Mouse (Mus musculus) embryonic facial prominence, embryonic 13.5 days (tissue): Measurements from ENCODE around the gene Eya2. TPM values are rescaled to one million over a fixed set of nuclear protein-coding genes. Genes with fewer than 3 reads are reported as not detected.

Experiments
- ATAC-seq: fragments of 200-750 bp; cut with Nextera tagmentation; 2 replicates; pipeline ENCODE4 v1.8.0; 2017; ENCODE audit warnings: low read depth; ENCODE audit not compliant: insufficient number of reproducible peaks, insufficient read depth, low FRiP score, low TSS enrichment
- H3K27ac ChIP-seq: fragments of 300-500 bp; sonication (generic); 2 replicates; pipeline ENCODE4 v1.5.1; 2015; ENCODE audit warnings: moderate library complexity, mild to moderate bottlenecking, inconsistent platforms
- H3K27me3 ChIP-seq: fragments of 300-500 bp; sonication (generic); 2 replicates; pipeline ENCODE4 v1.6.1; 2015; ENCODE audit warnings: mild to moderate bottlenecking, inconsistent platforms
- H3K36me3 ChIP-seq: fragments of 300-500 bp; sonication (generic); 2 replicates; pipeline ENCODE4 v1.6.1; 2015; ENCODE audit warnings: mild to moderate bottlenecking, inconsistent platforms
- H3K4me1 ChIP-seq: fragments of 300-500 bp; sonication (generic); 2 replicates; pipeline ENCODE4 v1.6.1; 2015; ENCODE audit warnings: inconsistent platforms
- H3K4me2 ChIP-seq: fragments of 300-500 bp; sonication (generic); 2 replicates; pipeline ENCODE4 v1.6.1; 2015; ENCODE audit warnings: moderate library complexity, mild to moderate bottlenecking, inconsistent platforms
- H3K4me3 ChIP-seq: fragments of 300-500 bp; sonication (generic); 2 replicates; pipeline ENCODE4 v1.5.1; 2015; ENCODE audit warnings: mild to moderate bottlenecking, inconsistent platforms
- H3K9ac ChIP-seq: fragments of 300-500 bp; sonication (generic); 2 replicates; pipeline ENCODE4 v1.6.1; 2015; ENCODE audit warnings: mild to moderate bottlenecking, inconsistent platforms
- H3K9me3 ChIP-seq: fragments of 300-500 bp; sonication (generic); 2 replicates; pipeline ENCODE4 v1.6.1; 2016; ENCODE audit warnings: inconsistent platforms
- WGBS: fragments of 180-500 bp; shearing (Covaris S2); methylation state at CpG from one replicate; pipeline ENCODE4 v1.1.7; 2015; ENCODE audit warnings: mixed read lengths; 5-methylcytosine and 5-hydroxymethylcytosine counted together
- polyA plus RNA-seq: library from polyadenylated mRNA; unstranded; fragments of >200 nt; fragmentation: Nextera tagmentation; extraction: Ambion mirVana; gene quantifications from 2 replicates; pipeline ENCODE4 v1.2.1, GENCODE M21; 2015

Gene Eya2
- polyA plus RNA-seq, 1 experiment from 2014 or later, result 22.1 TPM

- Histone ChIP-seq H3K27me3 (no peaks in the 10 kb centered on the region), H3K4me2 (no peak overlapping the region), H3K9ac (no peak overlapping the region), H3K4me1 (peaks cover 8% of the 10 kb centered on the region), H3K4me3 (no peak overlapping the region), H3K36me3 (peaks cover 27% of the 10 kb centered on the region), H3K9me3 (no peaks in the 10 kb centered on the region), H3K27ac (no peak overlapping the region)
- 68% methylated on average over 8 of the region's 8 CpGs for WGBS
- ATAC-seq, result no peak
Observed at GRCm38 (mm10) chr2:165719382-165719781, 124.5 kb downstream of the Eya2 start.

DNA sequence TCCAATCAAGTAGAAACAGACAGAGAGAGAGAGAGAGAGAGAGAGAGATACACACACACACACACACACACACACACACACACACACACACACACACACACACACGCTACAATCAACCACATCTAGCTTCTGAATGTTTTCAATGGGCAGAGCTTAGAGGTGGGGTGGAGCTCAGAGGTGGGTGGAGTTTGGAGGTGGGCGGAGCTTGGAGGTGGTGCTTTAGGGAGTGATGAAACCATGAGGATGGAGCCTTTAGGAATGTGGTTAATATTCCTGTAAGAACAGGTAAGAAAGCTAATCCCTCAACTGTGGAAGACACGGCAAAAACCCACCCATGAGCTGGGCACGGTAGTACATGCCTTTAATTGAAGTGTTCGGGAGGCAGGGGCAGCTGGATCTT is 127.1 kb downstream of the Eya2 start:
- no peak for ATAC-seq
- Histone ChIP-seq H3K9me3 (no peaks in the 10 kb centered on the region), H3K4me2 (no peak overlapping the region), H3K9ac (no peak overlapping the region), H3K36me3 (peaks cover 13% of the 10 kb centered on the region; the same call in 1 of the 2 replicates), H3K27ac (no peak overlapping the region), H3K27me3 (no peaks in the 10 kb centered on the region), H3K4me1 (peaks cover 8% of the 10 kb centered on the region), H3K4me3 (no peak overlapping the region)
- WGBS, result 71% methylated on average over 5 of the region's 5 CpGs

DNA sequence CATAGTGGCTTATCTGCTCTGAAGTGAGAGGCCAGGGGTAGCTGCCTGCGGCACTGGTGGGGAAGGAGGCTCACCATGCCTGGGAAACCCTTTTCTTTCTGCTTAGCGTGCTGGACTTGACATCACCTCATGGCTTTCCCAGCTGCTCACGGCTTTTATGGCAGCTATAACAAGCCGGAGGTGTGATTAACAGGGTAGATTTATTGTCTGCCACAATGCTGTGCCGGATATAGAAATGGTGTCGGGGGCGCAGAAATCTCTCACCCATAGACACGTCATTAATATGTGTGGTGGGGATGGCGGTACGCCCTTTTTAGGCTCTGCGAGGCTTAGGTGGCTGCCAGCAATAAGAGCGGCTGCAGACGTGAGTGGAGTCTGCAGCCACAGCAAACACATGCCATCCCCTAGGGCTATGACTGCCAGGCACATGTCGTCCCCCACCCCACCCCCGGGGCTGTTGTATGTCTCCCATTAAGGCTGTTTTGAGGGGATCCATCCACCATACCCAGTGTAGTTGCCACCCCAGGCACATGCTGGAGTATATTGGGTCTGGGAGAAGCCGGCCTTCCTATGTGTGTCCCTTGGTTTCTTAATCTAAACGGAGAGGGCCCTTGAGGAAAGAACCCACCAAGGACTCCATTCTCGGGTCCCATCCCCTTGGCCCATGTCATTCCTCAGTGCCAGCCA is 137.9 kb downstream of the Eya2 start:
- Histone ChIP-seq H3K36me3 (peaks cover 17% of the 10 kb centered on the region), H3K27ac (no peak overlapping the region), H3K9ac (no peak overlapping the region), H3K4me2 (no peak overlapping the region), H3K27me3 (no peaks in the 10 kb centered on the region), H3K4me1 (peaks cover 4% of the 10 kb centered on the region; the same call in 1 of the 2 replicates), H3K4me3 (no peak overlapping the region), H3K9me3 (no peaks in the 10 kb centered on the region)
- no peak for ATAC-seq
- WGBS, result 78% methylated on average over 18 of the region's 18 CpGs

DNA sequence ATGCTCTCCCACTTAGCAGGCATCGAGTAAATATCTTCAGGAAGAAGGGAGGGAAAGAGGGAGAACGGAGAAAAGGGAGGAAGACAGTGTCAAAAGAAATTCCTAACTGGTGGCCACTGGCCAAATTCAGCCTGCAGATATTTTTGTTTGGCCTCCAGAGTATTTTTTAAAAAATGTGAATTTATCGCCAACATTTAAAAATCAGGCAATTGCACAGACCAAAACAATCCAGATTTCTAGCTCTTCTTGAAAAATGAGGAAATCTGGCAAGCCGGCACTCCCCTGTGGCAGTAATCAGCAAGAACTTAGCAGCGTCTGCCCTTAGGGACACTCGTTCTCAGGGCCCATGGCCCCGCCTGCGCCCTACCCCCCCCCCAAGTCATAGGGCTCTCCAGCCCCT is 138.9 kb downstream of the Eya2 start:
- no peaks in the 10 kb centered on the region for H3K9me3 ChIP-seq
- H3K9ac ChIP-seq, result no peak overlapping the region
- no peak for ATAC-seq
- peak overlapping the region; percentile 52; the same call in 1 of the 2 replicates for H3K27ac ChIP-seq
- peaks cover 5% of the 10 kb centered on the region; the same call in 1 of the 2 replicates for H3K4me1 ChIP-seq
- peaks cover 17% of the 10 kb centered on the region for H3K36me3 ChIP-seq
- no peak overlapping the region for H3K4me2 ChIP-seq
- no peak overlapping the region for H3K4me3 ChIP-seq
- H3K27me3 ChIP-seq, result no peaks in the 10 kb centered on the region
- WGBS, result 70% methylated on average over 8 of the region's 8 CpGs

- Histone ChIP-seq H3K27ac (no peak overlapping the region), H3K27me3 (no peaks in the 10 kb centered on the region), H3K4me1 (peaks cover 23% of the 10 kb centered on the region), H3K36me3 (peaks cover 17% of the 10 kb centered on the region), H3K4me2 (no peak overlapping the region), H3K9me3 (no peaks in the 10 kb centered on the region), H3K4me3 (no peak overlapping the region), H3K9ac (no peak overlapping the region)
- 65% methylated on average over 2 of the region's 2 CpGs for WGBS
- ATAC-seq, result no peak
Observed at GRCm38 (mm10) chr2:165736297-165736696, 141.5 kb downstream of the Eya2 start.

DNA sequence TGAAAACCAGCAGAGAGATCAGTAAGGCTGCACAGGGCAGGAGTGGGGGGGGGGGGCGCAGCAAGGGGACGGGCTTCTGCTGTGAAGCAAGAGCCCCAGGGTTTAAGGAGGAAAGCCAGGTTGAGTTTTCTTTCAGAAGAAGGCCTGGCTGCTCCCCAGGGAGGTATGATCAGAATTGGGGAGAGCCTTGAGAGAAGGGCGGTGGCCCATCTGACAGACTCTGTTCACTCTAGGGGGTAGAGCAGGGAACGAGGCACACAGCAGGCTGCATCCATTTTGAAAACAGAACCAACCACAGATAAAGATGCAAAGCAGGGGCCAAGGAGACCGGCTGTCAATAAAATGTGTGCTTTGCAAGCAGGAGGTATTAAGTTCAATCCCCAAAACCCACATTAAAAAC is 145.5 kb downstream of the Eya2 start:
- Histone ChIP-seq H3K4me1 (peaks cover 39% of the 10 kb centered on the region), H3K27ac (peak overlapping the region; percentile 84), H3K27me3 (no peaks in the 10 kb centered on the region), H3K9ac (no peak overlapping the region), H3K4me3 (no peak overlapping the region), H3K36me3 (peaks cover 2% of the 10 kb centered on the region; the same call in 1 of the 2 replicates), H3K4me2 (0 out of 2 replicates have a peak overlapping the region, but pooled peaks have one; percentile 14), H3K9me3 (no peaks in the 10 kb centered on the region)
- WGBS, result 23% methylated on average over 5 of the region's 5 CpGs
- no peak for ATAC-seq

DNA sequence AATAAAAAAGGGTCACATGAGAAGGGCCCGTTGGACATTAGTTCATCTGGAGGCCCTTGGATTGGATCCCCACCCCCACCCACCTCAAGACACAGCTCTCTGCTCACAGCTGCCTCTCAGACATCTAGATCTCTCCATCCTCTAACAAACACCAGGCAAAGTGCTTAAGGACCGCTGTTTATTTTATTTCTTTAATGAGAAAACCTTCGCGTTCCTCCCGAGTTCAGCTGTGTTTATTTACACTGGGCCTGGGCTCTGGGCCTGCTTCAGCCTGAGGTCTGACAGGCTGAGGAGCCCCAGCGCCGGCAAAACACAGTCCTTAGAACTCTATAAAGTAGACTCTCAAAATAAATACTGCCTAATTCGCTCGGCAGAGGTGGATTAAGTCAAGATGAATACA is 146.2 kb downstream of the Eya2 start:
- peaks cover 43% of the 10 kb centered on the region for H3K4me1 ChIP-seq
- no peak overlapping the region for H3K9ac ChIP-seq
- 6% methylated on average over 9 of the region's 9 CpGs for WGBS

DNA sequence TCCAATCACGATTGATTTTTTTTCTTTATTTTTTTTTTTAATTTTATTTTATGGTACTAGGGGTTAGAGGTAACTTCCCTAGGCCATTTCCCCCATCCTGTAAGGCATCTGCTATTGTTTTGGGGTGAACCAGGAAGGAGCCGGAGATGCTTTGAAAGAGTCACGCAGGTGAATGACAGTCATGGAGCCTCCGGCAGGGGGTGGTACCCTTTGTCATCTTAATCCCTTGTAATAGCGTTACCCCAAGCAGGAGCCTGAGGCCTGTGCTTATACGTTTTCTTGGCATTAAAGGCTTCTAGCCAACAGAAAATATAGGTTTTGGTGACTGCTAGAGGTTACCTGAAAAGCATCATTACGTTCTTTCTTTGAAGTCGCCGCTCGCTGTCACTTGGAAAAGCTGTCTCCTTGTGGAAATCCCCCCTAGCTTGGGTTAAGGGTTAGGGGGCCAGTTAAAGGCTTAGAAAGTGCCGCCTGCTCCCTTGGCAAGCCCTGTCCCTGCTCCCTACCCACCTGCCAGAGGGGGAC is 146.8 kb downstream of the Eya2 start:
- WGBS, result 17% methylated on average over 11 of the region's 11 CpGs
- ATAC-seq, result no peak
- peak overlapping the region; percentile 21; the same call in 1 of the 2 replicates for H3K9ac ChIP-seq
- no peaks in the 10 kb centered on the region for H3K36me3 ChIP-seq
- peaks cover 43% of the 10 kb centered on the region for H3K4me1 ChIP-seq
- peak overlapping the region; percentile 84 for H3K27ac ChIP-seq
- no peaks in the 10 kb centered on the region for H3K9me3 ChIP-seq
- H3K4me3 ChIP-seq, result no peak overlapping the region
- H3K27me3 ChIP-seq, result no peaks in the 10 kb centered on the region
- peak overlapping the region; percentile 18; the same call in 1 of the 2 replicates for H3K4me2 ChIP-seq

More for the DNA sequence above, 146.2 kb downstream of the Eya2 start:
- H3K27ac ChIP-seq, result peak overlapping the region; percentile 84
- H3K9me3 ChIP-seq, result no peaks in the 10 kb centered on the region
- no peaks in the 10 kb centered on the region for H3K27me3 ChIP-seq
- peak; percentile 24; the same call in 1 of the 2 replicates for ATAC-seq
- H3K4me2 ChIP-seq, result no peak overlapping the region
- H3K36me3 ChIP-seq, result no peaks in the 10 kb centered on the region
- H3K4me3 ChIP-seq, result no peak overlapping the region

GRCm38 (mm10) chr2:165742210-165742786 is 147.5 kb downstream of the Eya2 start:
- 25% methylated on average over 21 of the region's 21 CpGs for WGBS
- Histone ChIP-seq H3K4me3 (no peak overlapping the region), H3K36me3 (no peaks in the 10 kb centered on the region), H3K27ac (peak overlapping the region; percentile 84), H3K9ac (peak overlapping the region; percentile 21; the same call in 1 of the 2 replicates), H3K9me3 (no peaks in the 10 kb centered on the region), H3K4me1 (peaks cover 49% of the 10 kb centered on the region), H3K4me2 (peak overlapping the region; percentile 18), H3K27me3 (no peaks in the 10 kb centered on the region)
- no peak for ATAC-seq

DNA sequence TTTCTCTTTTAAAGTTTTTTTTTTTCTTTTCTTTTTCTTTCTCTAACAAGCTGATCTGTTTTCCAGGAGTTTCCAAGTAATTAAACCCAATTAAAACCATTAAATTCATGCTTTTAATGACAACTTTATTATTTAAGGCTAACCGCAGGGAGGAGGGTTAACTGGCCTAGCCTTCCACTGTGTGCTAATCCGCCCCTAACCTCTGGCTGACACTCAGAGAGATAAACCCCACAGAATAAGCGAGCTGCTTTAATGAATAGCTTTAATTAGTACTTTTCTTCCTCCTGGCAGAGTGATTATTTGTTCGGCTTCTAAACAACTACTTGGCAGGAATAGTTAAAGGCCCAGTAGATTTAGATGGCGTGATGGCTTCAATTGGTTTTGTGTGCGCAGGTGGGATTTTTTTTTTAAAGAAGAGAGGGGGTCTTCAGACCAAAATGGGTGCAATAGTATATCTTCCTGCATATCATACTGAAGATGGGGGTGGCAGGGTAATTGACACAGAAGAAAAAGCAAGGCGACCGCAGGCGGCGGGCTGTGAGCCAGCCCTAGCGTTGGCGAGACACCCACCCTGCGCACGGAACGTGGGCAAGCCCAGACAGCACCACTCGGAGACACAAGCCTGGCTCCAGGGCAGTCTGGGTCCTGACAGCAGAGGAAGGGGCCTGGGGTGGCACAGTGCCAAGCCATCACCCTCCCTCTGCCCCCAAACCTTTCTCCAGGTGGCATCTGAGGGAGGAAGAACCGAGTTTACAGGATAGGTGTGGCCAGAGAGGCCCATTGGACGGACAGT is 150.7 kb downstream of the Eya2 start:
- WGBS, result 53% methylated on average over 18 of the region's 18 CpGs

GRCm38 (mm10) chr2:165747975-165748374 is 153.1 kb downstream of the Eya2 start:
- Histone ChIP-seq H3K4me2 (peak overlapping the region; percentile 21; the same call in 1 of the 2 replicates), H3K4me1 (peaks cover 41% of the 10 kb centered on the region), H3K27me3 (no peaks in the 10 kb centered on the region), H3K36me3 (no peaks in the 10 kb centered on the region), H3K4me3 (no peak overlapping the region), H3K9me3 (no peaks in the 10 kb centered on the region), H3K27ac (peak overlapping the region; percentile 88), H3K9ac (no peak overlapping the region)
- 33% methylated on average over 7 of the region's 7 CpGs for WGBS
- ATAC-seq, result no peak

More for the DNA sequence above, 150.7 kb downstream of the Eya2 start:
- Histone ChIP-seq H3K4me2 (no peak overlapping the region), H3K4me1 (peaks cover 57% of the 10 kb centered on the region), H3K27ac (peak overlapping the region; percentile 69), H3K4me3 (no peak overlapping the region), H3K27me3 (no peaks in the 10 kb centered on the region), H3K9ac (no peak overlapping the region), H3K36me3 (no peaks in the 10 kb centered on the region), H3K9me3 (no peaks in the 10 kb centered on the region)
- 0 out of 2 replicates have a peak, but pooled peaks have one; percentile 60 for ATAC-seq
